Mouse (Mus musculus): Measurements from ENCODE around the gene Dnph1. TPM values are rescaled to one million over a fixed set of nuclear protein-coding genes. Genes with fewer than 3 reads are reported as not detected.
"Not testable (repeated sequence)": the region's sequence is repeated elsewhere in the genome, so short reads cannot be mapped to it uniquely, and the experiment has no call there.

Dnph1 gene
- 1 to 10 TPM; 5.7 TPM for total RNA-seq (2021)
- long read RNA-seq, experiment 1, partial matches to known transcripts: 1 of 4 reads
- long read RNA-seq, experiment 1, other reads (novel, unspliced or antisense): 0 of 4 reads
- long read RNA-seq, experiment 2, transcript Dnph1-201 (4 exons, 1,190 nt): major isoform, 13 of 14 reads
- long read RNA-seq, experiment 2, partial matches to known transcripts: 0 of 14 reads
- long read RNA-seq, experiment 2, other reads (novel, unspliced or antisense): 1 of 14 reads

GRCm38 (mm10) chr17:46496623-46497434 is at the start of gene Dnph1:
Dnph1 (plus strand) TSS chr17:46496711.
- peak; percentile 70 to 84 for DNase-seq (ENCODE audit: low spot score in 2 of 2)

GRCm38 (mm10) chr17:46452683-46453082 is 43.8 kb upstream of the Dnph1 start:
- no peak for DNase-seq (ENCODE audit: low spot score in 2 of 2)

GRCm38 (mm10) chr17:46453302-46453948 is 43.1 kb upstream of the Dnph1 start:
- no peak for DNase-seq (ENCODE audit: low spot score in 2 of 2)

GRCm38 (mm10) chr17:46453970-46454411 is 42.5 kb upstream of the Dnph1 start:
- no peak for DNase-seq (ENCODE audit: low spot score in 2 of 2)

GRCm38 (mm10) chr17:46454539-46454938 is 42.0 kb upstream of the Dnph1 start:
- no peak for DNase-seq (ENCODE audit: low spot score in 2 of 2)

- DNase-seq (ENCODE audit: low spot score in 2 of 2): no peak
Measured at GRCm38 (mm10) chr17:46455110-46455691, 41.3 kb upstream of the Dnph1 start.

GRCm38 (mm10) chr17:46457791-46458190 is 38.7 kb upstream of the Dnph1 start:
- DNase-seq (ENCODE audit: low spot score in 2 of 2): no peak

GRCm38 (mm10) chr17:46458439-46458838 is 38.1 kb upstream of the Dnph1 start:
- DNase-seq (ENCODE audit: low spot score in 2 of 2): no peak

- no peak for DNase-seq (ENCODE audit: low spot score in 2 of 2)
Measured at GRCm38 (mm10) chr17:46460673-46461072, 35.8 kb upstream of the Dnph1 start.

GRCm38 (mm10) chr17:46461347-46461746 is 35.2 kb upstream of the Dnph1 start:
- no peak for DNase-seq (ENCODE audit: low spot score in 2 of 2)

- no peak for DNase-seq (ENCODE audit: low spot score in 2 of 2)
Measured at GRCm38 (mm10) chr17:46462226-46462625, 34.3 kb upstream of the Dnph1 start.

- peak; percentile 31 to 42 for DNase-seq (ENCODE audit: low spot score in 2 of 2)
Measured at GRCm38 (mm10) chr17:46467830-46468229, 28.7 kb upstream of the Dnph1 start.

- no peak for DNase-seq (ENCODE audit: low spot score in 2 of 2)
Measured at GRCm38 (mm10) chr17:46476601-46477000, 19.9 kb upstream of the Dnph1 start.

GRCm38 (mm10) chr17:46477286-46477685 is 19.2 kb upstream of the Dnph1 start:
- DNase-seq (ENCODE audit: low spot score in 2 of 2): no peak

GRCm38 (mm10) chr17:46483561-46484001 is 12.9 kb upstream of the Dnph1 start:
- peak; percentile 41 to 57 for DNase-seq (ENCODE audit: low spot score in 2 of 2)

GRCm38 (mm10) chr17:46484021-46484431 is 12.5 kb upstream of the Dnph1 start:
- peak in 1 of 2 experiments; percentile 24 for DNase-seq (ENCODE audit: low spot score in 2 of 2)

GRCm38 (mm10) chr17:46484461-46484875 is 12.0 kb upstream of the Dnph1 start:
- peak in 1 of 2 experiments; percentile 24 for DNase-seq (ENCODE audit: low spot score in 2 of 2)

GRCm38 (mm10) chr17:46486995-46487394 is 9.5 kb upstream of the Dnph1 start:
- no peak for DNase-seq (ENCODE audit: low spot score in 2 of 2)

GRCm38 (mm10) chr17:46487431-46487830 is 9.1 kb upstream of the Dnph1 start, which contains the start of gene Ttbk1:
Ttbk1 (minus strand) TSS chr17:46487675.
- peak; percentile 40 to 58 for DNase-seq (ENCODE audit: low spot score in 2 of 2)

GRCm38 (mm10) chr17:46495486-46495885 is 1.0 kb upstream of the Dnph1 start:
- DNase-seq (ENCODE audit: low spot score in 2 of 2): no peak

- DNase-seq (ENCODE audit: low spot score in 2 of 2): not testable (repeated sequence)
Measured at GRCm38 (mm10) chr17:46496081-46496480, 430 bp upstream of the Dnph1 start.

Data from layer of hippocampus, postnatal 14 days (tissue).